Mouse (Mus musculus): ENCODE results near the gene Gm21173. TPM values are rescaled to one million over a fixed set of nuclear protein-coding genes. Genes with fewer than 3 reads are reported as not detected.

Gene Gm21173
- polyA plus RNA-seq (2017; shearing (Covaris generic)), result not detected

DNA sequence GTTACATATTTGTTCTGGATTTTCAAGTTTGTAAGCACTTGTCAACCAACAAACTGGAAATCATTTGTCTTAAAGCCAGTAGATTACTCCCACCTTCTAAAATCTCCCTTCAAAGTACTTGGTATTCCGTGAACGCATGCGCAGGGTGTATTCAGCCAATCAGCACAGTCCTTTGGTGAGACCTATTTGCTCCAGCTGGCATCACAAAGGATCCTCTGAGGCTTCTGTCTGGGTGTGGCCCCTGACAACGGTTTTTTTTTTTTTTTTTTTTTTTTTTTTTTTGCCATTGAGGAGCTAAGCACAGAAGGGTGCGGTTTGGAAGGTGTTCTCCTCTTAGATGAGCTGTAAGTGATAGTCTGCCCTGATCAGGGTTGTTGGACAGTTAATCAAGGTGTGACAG, at the start of gene Gm21173:
TSS of gene Gm21173 (plus strand) at position 301 of the 400 bp plus-strand sequence.

